Mouse (Mus musculus): ENCODE measurements around the gene Gm42906. TPM values are rescaled to one million over a fixed set of nuclear protein-coding genes. Genes with fewer than 3 reads are reported as not detected.

The Gm42906 gene
- not detected in 2 replicates for polyA plus RNA-seq (2015; fragmentation: Nextera tagmentation; extraction: Ambion mirVana)

- H3K9ac ChIP-seq (ENCODE audit: low read depth, low read length) = no peak within 1 kb of the TSS
- WGBS = 66% methylated on average over 3 of the region's 3 CpGs
These were observed at the start of gene Gm42906 for GRCm38 (mm10) chr5:151428113-151428756. Gene Gm42906 (minus strand): TSS chr5:151428163.

DNA sequence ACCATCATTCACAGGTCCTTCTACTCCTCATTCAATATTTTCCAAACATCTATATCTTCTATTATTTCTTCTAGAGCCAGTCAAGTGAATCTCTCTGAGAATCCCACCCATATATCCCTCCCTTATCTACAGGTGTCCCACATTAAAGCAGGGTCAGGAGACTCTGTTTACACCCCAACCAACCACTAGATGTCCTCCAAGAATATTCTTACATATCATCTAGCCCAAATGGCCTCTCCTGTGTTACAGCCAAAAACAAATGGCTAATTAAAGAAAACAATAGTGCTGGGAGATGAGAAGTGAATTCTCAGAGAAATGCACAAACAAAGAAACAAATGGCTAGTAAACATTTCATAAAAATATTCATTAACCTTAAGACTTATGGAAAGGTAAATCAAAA is 17.7 kb upstream of the Gm42906 start:
- no peaks in the 10 kb centered on the region for H3K9me3 ChIP-seq (replicated peaks; ENCODE audit: control insufficient read depth, low read length, poor library complexity, severe bottlenecking)
- no peaks in the 10 kb centered on the region for H3K36me3 ChIP-seq (ENCODE audit: control insufficient read depth, insufficient read depth, low read length)
- no peak overlapping the region for H3K9ac ChIP-seq (ENCODE audit: low read depth, low read length)
- H3K4me2 ChIP-seq (ENCODE audit: low read length) = no peak overlapping the region
- H3K4me3 ChIP-seq (ENCODE audit: low read depth, low read length) = no peak overlapping the region
- ATAC-seq = no peak
- no peaks in the 10 kb centered on the region for H3K4me1 ChIP-seq (ENCODE audit: control insufficient read depth, insufficient read depth, low read length)
- no peaks in the 10 kb centered on the region for H3K27me3 ChIP-seq (ENCODE audit: control insufficient read depth, insufficient read depth, low read depth, low read length)
- no peak overlapping the region for H3K27ac ChIP-seq (ENCODE audit: low read length)

More at GRCm38 (mm10) chr5:151428113-151428756, at the start of gene Gm42906:
- Histone ChIP-seq H3K4me1 (ENCODE audit: control insufficient read depth, insufficient read depth, low read length) (no peaks in the 10 kb centered on the region), H3K27me3 (ENCODE audit: control insufficient read depth, insufficient read depth, low read depth, low read length) (no peaks in the 10 kb centered on the region), H3K4me3 (ENCODE audit: low read depth, low read length) (no peak within 1 kb of the TSS), H3K4me2 (ENCODE audit: low read length) (no peak within 1 kb of the TSS), H3K27ac (ENCODE audit: low read length) (no peak within 1 kb of the TSS), H3K36me3 (ENCODE audit: control insufficient read depth, insufficient read depth, low read length) (no peaks in the 10 kb centered on the region), H3K9me3 (replicated peaks; ENCODE audit: control insufficient read depth, low read length, poor library complexity, severe bottlenecking) (no peaks in the 10 kb centered on the region)
- no peak for ATAC-seq

GRCm38 (mm10) chr5:151435106-151435505 is 7.1 kb upstream of the Gm42906 start:
- H3K36me3 ChIP-seq (ENCODE audit: control insufficient read depth, insufficient read depth, low read length) = no peaks in the 10 kb centered on the region

DNA sequence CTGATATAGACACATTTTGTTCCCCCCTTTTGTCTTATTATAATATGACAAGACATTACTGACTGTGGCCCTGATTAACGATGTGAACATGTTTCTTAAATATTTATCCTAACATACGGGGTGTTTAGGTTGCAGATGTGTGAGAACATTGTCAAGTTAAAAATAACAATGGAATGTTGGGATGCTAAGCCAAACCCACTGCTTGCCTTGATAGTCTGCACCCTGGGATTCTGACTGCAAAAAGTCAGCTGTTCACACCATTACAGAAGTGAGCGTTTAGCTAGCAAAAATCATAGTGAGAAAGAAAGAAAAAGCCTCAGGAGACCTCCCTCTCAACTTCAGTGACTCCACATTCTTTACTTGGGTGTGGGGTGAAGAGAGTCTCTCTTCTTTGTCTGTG is 1.5 kb downstream of the Gm42906 start:
- no peaks in the 10 kb centered on the region for H3K36me3 ChIP-seq (ENCODE audit: control insufficient read depth, insufficient read depth, low read length)
- no peak overlapping the region for H3K4me2 ChIP-seq (ENCODE audit: low read length)
- no peak for ATAC-seq
- no peaks in the 10 kb centered on the region for H3K9me3 ChIP-seq (replicated peaks; ENCODE audit: control insufficient read depth, low read length, poor library complexity, severe bottlenecking)
- no peaks in the 10 kb centered on the region for H3K27me3 ChIP-seq (ENCODE audit: control insufficient read depth, insufficient read depth, low read depth, low read length)
- 81% methylated on average over 3 of the region's 3 CpGs for WGBS
- no peak overlapping the region for H3K4me3 ChIP-seq (ENCODE audit: low read depth, low read length)
- H3K4me1 ChIP-seq (ENCODE audit: control insufficient read depth, insufficient read depth, low read length) = no peaks in the 10 kb centered on the region
- no peak overlapping the region for H3K27ac ChIP-seq (ENCODE audit: low read length)
- H3K9ac ChIP-seq (ENCODE audit: low read depth, low read length) = no peak overlapping the region

More at GRCm38 (mm10) chr5:151435106-151435505, 7.1 kb upstream of the Gm42906 start:
- H3K27ac ChIP-seq (ENCODE audit: low read length) = no peak overlapping the region
- H3K27me3 ChIP-seq (ENCODE audit: control insufficient read depth, insufficient read depth, low read depth, low read length) = no peaks in the 10 kb centered on the region
- no peak overlapping the region for H3K9ac ChIP-seq (ENCODE audit: low read depth, low read length)
- no peaks in the 10 kb centered on the region for H3K4me1 ChIP-seq (ENCODE audit: control insufficient read depth, insufficient read depth, low read length)
- H3K4me3 ChIP-seq (ENCODE audit: low read depth, low read length) = no peak overlapping the region
- H3K9me3 ChIP-seq (replicated peaks; ENCODE audit: control insufficient read depth, low read length, poor library complexity, severe bottlenecking) = no peaks in the 10 kb centered on the region
- no peak overlapping the region for H3K4me2 ChIP-seq (ENCODE audit: low read length)
- ATAC-seq = no peak

- Histone ChIP-seq H3K4me3 (ENCODE audit: low read depth, low read length) (no peak overlapping the region), H3K27ac (ENCODE audit: low read length) (no peak overlapping the region), H3K4me1 (ENCODE audit: control insufficient read depth, insufficient read depth, low read length) (no peaks in the 10 kb centered on the region), H3K9ac (ENCODE audit: low read depth, low read length) (no peak overlapping the region), H3K4me2 (ENCODE audit: low read length) (no peak overlapping the region), H3K36me3 (ENCODE audit: control insufficient read depth, insufficient read depth, low read length) (no peaks in the 10 kb centered on the region), H3K27me3 (ENCODE audit: control insufficient read depth, insufficient read depth, low read depth, low read length) (no peaks in the 10 kb centered on the region), H3K9me3 (replicated peaks; ENCODE audit: control insufficient read depth, low read length, poor library complexity, severe bottlenecking) (no peaks in the 10 kb centered on the region)
- 94% methylated on average over 6 of the region's 6 CpGs for WGBS
- no peak for ATAC-seq
These were observed 5.3 kb downstream of the Gm42906 start for GRCm38 (mm10) chr5:151422692-151423091.

- no peak overlapping the region for H3K4me3 ChIP-seq (ENCODE audit: low read depth, low read length)
- no peaks in the 10 kb centered on the region for H3K36me3 ChIP-seq (ENCODE audit: control insufficient read depth, insufficient read depth, low read length)
- H3K4me2 ChIP-seq (ENCODE audit: low read length) = no peak overlapping the region
- no peaks in the 10 kb centered on the region for H3K4me1 ChIP-seq (ENCODE audit: control insufficient read depth, insufficient read depth, low read length)
- no peak overlapping the region for H3K27ac ChIP-seq (ENCODE audit: low read length)
- no peak for ATAC-seq
- H3K27me3 ChIP-seq (ENCODE audit: control insufficient read depth, insufficient read depth, low read depth, low read length) = no peaks in the 10 kb centered on the region
- no peak overlapping the region for H3K9ac ChIP-seq (ENCODE audit: low read depth, low read length)
- H3K9me3 ChIP-seq (replicated peaks; ENCODE audit: control insufficient read depth, low read length, poor library complexity, severe bottlenecking) = no peaks in the 10 kb centered on the region
- WGBS = 63% methylated on average over 7 of the region's 7 CpGs
These were observed 6.1 kb downstream of the Gm42906 start for GRCm38 (mm10) chr5:151421859-151422258.

DNA sequence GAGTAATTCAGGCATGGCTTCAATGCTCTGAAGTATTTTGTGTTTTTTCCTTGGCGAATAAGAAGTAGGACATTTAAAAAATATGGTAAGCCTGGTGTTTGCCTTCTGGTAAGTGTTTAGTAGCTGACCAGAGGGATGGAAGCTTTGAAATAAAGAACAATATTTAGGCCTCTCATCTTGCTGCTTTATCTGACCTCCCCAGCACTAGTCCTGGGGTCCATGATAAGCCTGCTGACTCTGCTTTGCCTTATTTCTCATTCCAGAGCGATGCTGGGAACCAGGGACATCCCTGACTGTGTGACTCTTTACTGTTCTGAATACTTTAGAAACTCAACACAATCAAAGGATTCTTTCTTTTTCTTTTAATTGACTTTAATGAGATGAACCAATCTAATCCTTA is 9.4 kb downstream of the Gm42906 start:
- Histone ChIP-seq H3K27me3 (ENCODE audit: control insufficient read depth, insufficient read depth, low read depth, low read length) (no peaks in the 10 kb centered on the region), H3K4me3 (ENCODE audit: low read depth, low read length) (no peak overlapping the region), H3K9ac (ENCODE audit: low read depth, low read length) (no peak overlapping the region), H3K9me3 (replicated peaks; ENCODE audit: control insufficient read depth, low read length, poor library complexity, severe bottlenecking) (no peaks in the 10 kb centered on the region), H3K36me3 (ENCODE audit: control insufficient read depth, insufficient read depth, low read length) (no peaks in the 10 kb centered on the region), H3K4me1 (ENCODE audit: control insufficient read depth, insufficient read depth, low read length) (no peaks in the 10 kb centered on the region), H3K4me2 (ENCODE audit: low read length) (no peak overlapping the region), H3K27ac (ENCODE audit: low read length) (no peak overlapping the region)
- no peak for ATAC-seq
- 85% methylated on average over 2 of the region's 2 CpGs for WGBS

DNA sequence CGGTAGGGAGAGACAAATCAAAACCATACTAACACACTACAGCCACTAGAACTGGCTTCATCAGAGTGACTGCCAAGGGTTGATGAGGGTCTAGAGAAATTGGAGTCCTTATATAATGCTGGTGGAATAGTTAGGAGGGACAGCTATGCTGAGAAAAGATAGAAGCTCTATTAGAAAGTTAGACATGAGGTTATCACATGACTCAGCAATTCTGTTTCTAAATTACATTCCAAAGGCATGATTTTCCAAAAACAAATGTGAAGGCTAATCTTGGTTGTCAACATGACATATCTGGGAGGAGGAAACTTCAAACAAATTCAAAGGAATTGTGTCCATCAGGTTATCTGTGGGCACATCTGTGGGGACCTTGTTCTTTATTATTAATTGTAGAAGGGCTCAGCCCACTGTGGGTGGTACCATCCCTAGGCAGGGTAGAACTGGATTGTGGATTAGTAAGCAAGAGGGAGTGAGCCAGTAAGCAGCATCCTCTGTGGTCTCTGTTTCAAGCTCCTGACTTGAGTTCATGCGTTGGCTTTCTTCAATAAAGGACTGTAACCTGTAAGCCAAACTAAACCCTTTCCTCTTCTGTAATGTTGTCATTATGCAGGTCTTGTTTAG is 10.4 kb downstream of the Gm42906 start:
- H3K4me1 ChIP-seq (ENCODE audit: control insufficient read depth, insufficient read depth, low read length) = no peaks in the 10 kb centered on the region
- no peaks in the 10 kb centered on the region for H3K9me3 ChIP-seq (replicated peaks; ENCODE audit: control insufficient read depth, low read length, poor library complexity, severe bottlenecking)
- no peak overlapping the region for H3K27ac ChIP-seq (ENCODE audit: low read length)
- H3K9ac ChIP-seq (ENCODE audit: low read depth, low read length) = no peak overlapping the region
- H3K36me3 ChIP-seq (ENCODE audit: control insufficient read depth, insufficient read depth, low read length) = no peaks in the 10 kb centered on the region
- 64% methylated on average over 2 of the region's 2 CpGs for WGBS
- no peak overlapping the region for H3K4me3 ChIP-seq (ENCODE audit: low read depth, low read length)
- no peak for ATAC-seq
- H3K4me2 ChIP-seq (ENCODE audit: low read length) = no peak overlapping the region
- H3K27me3 ChIP-seq (ENCODE audit: control insufficient read depth, insufficient read depth, low read depth, low read length) = no peaks in the 10 kb centered on the region

GRCm38 (mm10) chr5:151416988-151417387 is 11.0 kb downstream of the Gm42906 start:
- Histone ChIP-seq H3K4me2 (ENCODE audit: low read length) (no peak overlapping the region), H3K36me3 (ENCODE audit: control insufficient read depth, insufficient read depth, low read length) (no peaks in the 10 kb centered on the region), H3K27ac (ENCODE audit: low read length) (no peak overlapping the region), H3K4me3 (ENCODE audit: low read depth, low read length) (no peak overlapping the region), H3K9ac (ENCODE audit: low read depth, low read length) (no peak overlapping the region), H3K27me3 (ENCODE audit: control insufficient read depth, insufficient read depth, low read depth, low read length) (no peaks in the 10 kb centered on the region), H3K4me1 (ENCODE audit: control insufficient read depth, insufficient read depth, low read length) (no peaks in the 10 kb centered on the region), H3K9me3 (replicated peaks; ENCODE audit: control insufficient read depth, low read length, poor library complexity, severe bottlenecking) (no peaks in the 10 kb centered on the region)
- ATAC-seq = no peak
- 29% methylated on average over 1 of the region's 1 CpGs for WGBS

Data from midbrain, embryonic 16.5 days (tissue).